Mouse (Mus musculus) MEL-GATA-1-ER (cell line): ENCODE data around the gene Gm5930.
"Not testable (repeated sequence)": the region's sequence is repeated elsewhere in the genome, so short reads cannot be mapped to it uniquely, and the experiment has no call there.

ENCODE experiments used
- DNase-seq: peaks from one replicate; pipeline ENCODE4 v3.0.0-alpha.2; 2012; ENCODE audit warnings: low read depth; ENCODE audit errors: extremely low read depth

Gm5930 gene

GRCm38 (mm10) chr14:44338484-44338883 is at the start of gene Gm5930:
Gm5930 (minus strand) TSS chr14:44338584.
- not testable (repeated sequence) for DNase-seq

GRCm38 (mm10) chr14:44384233-44384632 is 45.8 kb upstream of the Gm5930 start:
- not testable (repeated sequence) for DNase-seq

GRCm38 (mm10) chr14:44365057-44365456 is 26.7 kb upstream of the Gm5930 start, which contains the start of gene Gm8229:
Gm8229 (plus strand) TSS chr14:44365357.
- DNase-seq: not testable (repeated sequence)

GRCm38 (mm10) chr14:44362301-44362700 is 23.9 kb upstream of the Gm5930 start:
- not testable (repeated sequence) for DNase-seq

GRCm38 (mm10) chr14:44361416-44361815 is 23.0 kb upstream of the Gm5930 start:
- not testable (repeated sequence) for DNase-seq

- not testable (repeated sequence) for DNase-seq
Measured at GRCm38 (mm10) chr14:44312049-44312448, 26.3 kb downstream of the Gm5930 start.

- not testable (repeated sequence) for DNase-seq
Measured at GRCm38 (mm10) chr14:44285280-44285679, 53.1 kb downstream of the Gm5930 start, which contains the start of gene Gm8220. Gm8220 (plus strand) TSS chr14:44285580.
